Mouse (Mus musculus) stomach, postnatal 0 days (tissue): Measurements from ENCODE around the gene Olfr592. TPM values are rescaled to one million over a fixed set of nuclear protein-coding genes. Genes with fewer than 3 reads are reported as not detected.

Experiments used
- ATAC-seq: fragments of 200-750 bp; cut with Nextera tagmentation; 2 replicates; pipeline ENCODE4 v1.8.0; 2017; ENCODE audit not compliant: low FRiP score, low TSS enrichment
- DNase-seq: peaks from one replicate; pipeline ENCODE4 v3.0.0-alpha.2; 2016; ENCODE audit warnings: low spot score
- H3K27ac ChIP-seq: fragments of 300-500 bp; sonication (generic); replicated peaks from 2 replicates; pipeline ENCODE4 v1.5.1; 2014; ENCODE audit warnings: mild to moderate bottlenecking, control low read depth
- H3K27me3 ChIP-seq: fragments of 300-500 bp; sonication (generic); 2 replicates; pipeline ENCODE4 v1.6.1; 2014; ENCODE audit warnings: low read length; ENCODE audit not compliant: control insufficient read depth, insufficient read depth
- H3K36me3 ChIP-seq: fragments of 300-500 bp; sonication (generic); 2 replicates; pipeline ENCODE4 v1.6.1; 2014; ENCODE audit warnings: low read length, mixed read lengths; ENCODE audit not compliant: control insufficient read depth, insufficient read depth
- H3K4me1 ChIP-seq: fragments of 300-500 bp; sonication (generic); replicated peaks from 2 replicates; pipeline ENCODE4 v1.6.1; 2014; ENCODE audit warnings: antibody characterized with exemption; ENCODE audit not compliant: control insufficient read depth, insufficient read depth
- H3K4me2 ChIP-seq: fragments of 300-500 bp; sonication (generic); replicated peaks from 2 replicates; pipeline ENCODE4 v1.6.1; 2014; ENCODE audit warnings: low read depth, mild to moderate bottlenecking, control low read depth, moderate library complexity
- H3K4me3 ChIP-seq: fragments of 300-500 bp; sonication (generic); 2 replicates; pipeline ENCODE4 v1.5.1; 2014; ENCODE audit warnings: low read depth, low read length, control low read depth
- H3K9ac ChIP-seq: fragments of 300-500 bp; sonication (generic); 2 replicates; pipeline ENCODE4 v1.6.1; 2014; ENCODE audit warnings: mild to moderate bottlenecking, low read length, control low read depth, mixed read lengths
- H3K9me3 ChIP-seq: fragments of 300-500 bp; sonication (generic); 2 replicates; pipeline ENCODE4 v1.6.1; 2016; ENCODE audit warnings: low read length; ENCODE audit not compliant: control insufficient read depth
- CTCF ChIP-seq: IDR thresholded peaks from 2 replicates; pipeline ENCODE4 v1.5.1; 2016; ENCODE audit warnings: antibody characterized with exemption, low read depth, mild to moderate bottlenecking, moderate library complexity
- EP300 ChIP-seq: optimal IDR thresholded peaks from 2 replicates; pipeline ENCODE3; 2016; ENCODE audit warnings: antibody characterized with exemption
- polyA plus RNA-seq: library from polyadenylated mRNA; unstranded; fragments of >200 nt; fragmentation: Nextera tagmentation; extraction: Ambion mirVana; gene quantifications from 2 replicates; pipeline ENCODE4 v1.2.1, GENCODE M21; 2015

Olfr592 gene
- polyA plus RNA-seq, 1 experiment from 2014 or later: not detected

GRCm38 (mm10) chr7:103216696-103217095, 32.1 kb downstream of the Olfr592 start, which contains the start of gene Olfr594:
TSS of gene Olfr594 (plus strand) at chr7:103216996.
- H3K4me1 ChIP-seq: no peaks in the 10 kb centered on the region
- H3K27ac ChIP-seq: no peak within 1 kb of the TSS
- no peaks in the 10 kb centered on the region for H3K27me3 ChIP-seq
- H3K4me3 ChIP-seq: no peak within 1 kb of the TSS
- ATAC-seq (no peak), DNase-seq (no peak)
- no peak within 1 kb of the TSS for H3K9ac ChIP-seq
- no peaks in the 10 kb centered on the region for H3K36me3 ChIP-seq
- H3K9me3 ChIP-seq: no peaks in the 10 kb centered on the region
- H3K4me2 ChIP-seq: no peak within 1 kb of the TSS
- TF ChIP-seq EP300: no peak
- no peak for TF ChIP-seq CTCF

Other genes with a start within 250 kb of the Olfr592 start
- gene Olfr573-ps1, start 242.2 kb upstream of the Olfr592 start, polyA plus RNA-seq: not detected in 2 replicates
- gene Olfr574, start 236.3 kb upstream of the Olfr592 start, polyA plus RNA-seq: not detected in 2 replicates
- gene Olfr575, start 226.0 kb upstream of the Olfr592 start, polyA plus RNA-seq: not detected in 2 replicates
- gene Olfr576, start 222.1 kb upstream of the Olfr592 start, polyA plus RNA-seq: not detected in 2 replicates
- not detected in 2 replicates for gene Olfr577, start 208.9 kb upstream of the Olfr592 start, polyA plus RNA-seq
- gene Olfr578, start 195.5 kb upstream of the Olfr592 start, polyA plus RNA-seq: not detected in 2 replicates
- gene Olfr582, start 146.8 kb upstream of the Olfr592 start, polyA plus RNA-seq: not detected in 2 replicates
- gene Olfr583, start 133.5 kb upstream of the Olfr592 start, polyA plus RNA-seq: not detected in 2 replicates
- not detected in 2 replicates for gene Olfr584, start 102.9 kb upstream of the Olfr592 start, polyA plus RNA-seq
- gene Olfr585, start 87.1 kb upstream of the Olfr592 start, polyA plus RNA-seq: not detected in 2 replicates
- 0.04 TPM in 1 of 2 replicates, not detected in the other for gene Olfr586, start 59.2 kb upstream of the Olfr592 start, polyA plus RNA-seq
- not detected in 2 replicates for gene Olfr588-ps1, start 43.9 kb upstream of the Olfr592 start, polyA plus RNA-seq
- not detected in 2 replicates for gene Olfr589, start 28.4 kb upstream of the Olfr592 start, polyA plus RNA-seq
- not detected in 2 replicates for gene Olfr591, start 6.5 kb upstream of the Olfr592 start, polyA plus RNA-seq
- gene Olfr593, start 27.1 kb downstream of the Olfr592 start, polyA plus RNA-seq: not detected in 2 replicates
- gene Olfr594, start 32.2 kb downstream of the Olfr592 start, polyA plus RNA-seq: not detected in 2 replicates
- gene Usp17ld, start 67.7 kb downstream of the Olfr592 start, polyA plus RNA-seq: not detected in 2 replicates
- not detected in 2 replicates for gene Olfr596, start 120.8 kb downstream of the Olfr592 start, polyA plus RNA-seq
- gene Olfr597, start 131.5 kb downstream of the Olfr592 start, polyA plus RNA-seq: not detected in 2 replicates
- gene Olfr598, start 138.8 kb downstream of the Olfr592 start, polyA plus RNA-seq: not detected in 2 replicates
- gene Olfr599, start 151.1 kb downstream of the Olfr592 start, polyA plus RNA-seq: not detected in 2 replicates
- gene Olfr600, start 164.9 kb downstream of the Olfr592 start, polyA plus RNA-seq: not detected in 2 replicates
- not detected in 2 replicates for gene Olfr601, start 177.9 kb downstream of the Olfr592 start, polyA plus RNA-seq
- gene Olfr603, start 201.4 kb downstream of the Olfr592 start, polyA plus RNA-seq: not detected in 2 replicates
- not detected in 2 replicates for gene Usp17lc, start 230.3 kb downstream of the Olfr592 start, polyA plus RNA-seq